Mouse (Mus musculus) 3T3-L1 (cell line): ENCODE measurements around the gene Ubac2.
"Not testable (repeated sequence)": the region's sequence is repeated elsewhere in the genome, so short reads cannot be mapped to it uniquely, and the experiment has no call there.

Source experiments
- DNase-seq: peaks from one replicate; pipeline ENCODE4 v3.0.0-alpha.2; 2015; ENCODE audit warnings: low read depth, low spot score

Gene Ubac2

GRCm38 (mm10) chr14:122041413-122041825, 163.0 kb downstream of the Ubac2 start:
- no peak for DNase-seq

GRCm38 (mm10) chr14:122042142-122042694, 163.8 kb downstream of the Ubac2 start:
- no peak for DNase-seq

GRCm38 (mm10) chr14:122047784-122048183, 169.4 kb downstream of the Ubac2 start:
- DNase-seq, result no peak

- DNase-seq, result no peak
These were observed 170.4 kb downstream of the Ubac2 start for GRCm38 (mm10) chr14:122048816-122049215.

- DNase-seq, result no peak
These were observed 174.6 kb downstream of the Ubac2 start for GRCm38 (mm10) chr14:122052896-122053635.

GRCm38 (mm10) chr14:122056871-122057270, 178.5 kb downstream of the Ubac2 start:
- no peak for DNase-seq

GRCm38 (mm10) chr14:122057941-122058346, 179.5 kb downstream of the Ubac2 start:
- no peak for DNase-seq

GRCm38 (mm10) chr14:122060642-122061041, 182.2 kb downstream of the Ubac2 start:
- DNase-seq, result peak; percentile 92

GRCm38 (mm10) chr14:122061376-122061775, 183.0 kb downstream of the Ubac2 start:
- DNase-seq, result peak; percentile 79

GRCm38 (mm10) chr14:122062411-122063090, 184.1 kb downstream of the Ubac2 start:
- no peak for DNase-seq

GRCm38 (mm10) chr14:122063599-122063998, 185.2 kb downstream of the Ubac2 start:
- no peak for DNase-seq

- DNase-seq, result peak; percentile 71
These were observed 186.1 kb downstream of the Ubac2 start for GRCm38 (mm10) chr14:122064519-122064918.

GRCm38 (mm10) chr14:122066243-122066642, 187.8 kb downstream of the Ubac2 start:
- DNase-seq, result no peak

- not testable (repeated sequence) for DNase-seq
These were observed 189.6 kb downstream of the Ubac2 start for GRCm38 (mm10) chr14:122068036-122068435.

- DNase-seq, result no peak
These were observed 190.6 kb downstream of the Ubac2 start for GRCm38 (mm10) chr14:122068801-122069695.

- no peak for DNase-seq
These were observed 191.5 kb downstream of the Ubac2 start for GRCm38 (mm10) chr14:122069948-122070347.
